8 mouse cellular contexts compared by ENCODE assay signal in the genomic region with DNA sequence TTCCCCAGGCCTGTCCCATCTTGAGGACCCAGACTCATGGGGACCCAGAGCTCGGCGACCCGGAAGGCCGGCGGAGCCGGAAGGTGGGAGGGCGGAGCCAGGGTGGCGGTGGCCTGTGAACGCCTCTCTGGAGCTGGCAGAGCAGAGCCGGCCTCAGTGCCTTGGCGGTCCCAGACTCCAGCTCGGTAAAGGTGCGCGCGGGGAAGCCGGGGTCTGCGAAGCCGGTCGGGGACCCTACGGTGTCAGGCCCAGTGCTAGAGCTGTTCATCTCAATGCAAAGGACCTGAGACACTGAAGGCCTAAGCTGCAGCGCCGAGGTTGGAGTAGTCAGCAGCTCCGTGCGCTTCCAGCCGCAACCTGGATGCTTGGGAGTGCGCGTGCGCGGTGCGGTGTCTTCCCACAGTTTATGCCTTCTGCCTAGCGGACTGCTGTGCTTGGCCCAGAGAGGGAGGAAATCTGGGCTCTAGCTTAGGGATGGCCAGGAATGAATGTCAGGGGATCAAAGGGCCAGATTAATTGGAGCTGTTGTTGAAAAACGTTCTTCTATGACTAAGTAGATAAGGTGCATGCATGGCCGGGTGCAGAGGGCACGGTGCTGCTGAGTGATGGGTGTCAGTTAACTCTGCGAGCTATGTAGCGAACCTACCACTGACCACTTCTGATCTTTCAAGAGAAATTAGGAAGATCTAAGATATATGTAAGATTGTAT. TPM values are rescaled to one million over a fixed set of nuclear protein-coding genes. Genes with fewer than 3 reads are reported as not detected.
DNase-seq lines count a peak whose midpoint lies in the region; ATAC-seq and TF ChIP-seq lines count a peak whose summit lies in the region.

No protein-coding gene starts in this region.

- no peaks in the 10 kb centered on the region for H3K9me3 ChIP-seq in embryonic facial prominence, embryonic 15.5 days (replicated peaks)
- H3K9me3 ChIP-seq in kidney, embryonic 14.5 days (ENCODE audit: control insufficient read depth, low read length) = no peaks in the 10 kb centered on the region
- no peaks in the 10 kb centered on the region for H3K9me3 ChIP-seq in limb, embryonic 14.5 days (ENCODE audit: control insufficient read depth, low read length)
- H3K9me3 ChIP-seq in midbrain, embryonic 16.5 days (replicated peaks; ENCODE audit: control insufficient read depth, low read length, poor library complexity, severe bottlenecking) = no peaks in the 10 kb centered on the region

- peak overlapping the region; percentile 83 for H3K4me3 ChIP-seq in bone marrow, adult 2 months (replicated peaks; ENCODE audit: control insufficient read depth, low read depth, low read length)
- H3K4me3 ChIP-seq in embryonic facial prominence, embryonic 15.5 days (replicated peaks) = peak overlapping the region; percentile 74
- peak overlapping the region; percentile 58 for H3K4me3 ChIP-seq in kidney, embryonic 14.5 days (ENCODE audit: low read length)
- peak overlapping the region; percentile 53 for H3K4me3 ChIP-seq in limb, embryonic 14.5 days (replicated peaks; ENCODE audit: low read length)
- H3K4me3 ChIP-seq in midbrain, embryonic 16.5 days (ENCODE audit: low read depth, low read length) = peak overlapping the region; percentile 56

- TF ChIP-seq CTCF in bone marrow, adult 2 months (IDR thresholded peaks at IDR 0.05; ENCODE audit: control insufficient read depth, insufficient read depth, low read length) = no peak

- DNase-seq in 416B (ENCODE audit: low read depth) = peak; percentile 79
- peak; percentile 85 to 88 for DNase-seq in heart, adult 9 months (ENCODE audit: low spot score in 2 of 2)
- peak; percentile 90 for DNase-seq in limb, embryonic 14.5 days (ENCODE audit: low spot score)
- DNase-seq in spleen, postnatal 14 days (ENCODE audit: low spot score in 2 of 2) = peak; percentile 65 to 74

- peak overlapping the region; percentile 68 for H3K9ac ChIP-seq in embryonic facial prominence, embryonic 15.5 days
- peak overlapping the region; percentile 72 for H3K9ac ChIP-seq in kidney, embryonic 14.5 days (ENCODE audit: low read depth, low read length)
- H3K9ac ChIP-seq in limb, embryonic 14.5 days (ENCODE audit: low read depth, low read length, severe bottlenecking) = peak overlapping the region; percentile 65
- peak overlapping the region; percentile 81 for H3K9ac ChIP-seq in midbrain, embryonic 16.5 days (ENCODE audit: low read depth, low read length)

- peaks cover 8% of the 10 kb centered on the region for H3K4me1 ChIP-seq in bone marrow, adult 2 months (ENCODE audit: control insufficient read depth, insufficient read depth, low read length)
- H3K4me1 ChIP-seq in embryonic facial prominence, embryonic 15.5 days = peaks cover 15% of the 10 kb centered on the region
- H3K4me1 ChIP-seq in kidney, embryonic 14.5 days (ENCODE audit: control insufficient read depth, insufficient read depth, low read length) = 0 out of 2 replicates have a peak, but pooled peaks cover 3% of the 10 kb centered on the region
- H3K4me1 ChIP-seq in limb, embryonic 14.5 days (ENCODE audit: control insufficient read depth, insufficient read depth, low read length) = peaks cover 11% of the 10 kb centered on the region
- H3K4me1 ChIP-seq in midbrain, embryonic 16.5 days (ENCODE audit: control insufficient read depth, insufficient read depth, low read length) = peaks cover 14% of the 10 kb centered on the region

- peak; percentile 88 for ATAC-seq in embryonic facial prominence, embryonic 15.5 days (ENCODE audit: insufficient number of reproducible peaks, low FRiP score, low TSS enrichment, low read depth)
- peak; percentile 92 for ATAC-seq in kidney, embryonic 14.5 days (ENCODE audit: low FRiP score, low TSS enrichment)
- peak; percentile 91 for ATAC-seq in limb, embryonic 14.5 days (ENCODE audit: low FRiP score, low read depth)
- peak; percentile 95 for ATAC-seq in midbrain, embryonic 16.5 days

- no peaks in the 10 kb centered on the region for H3K36me3 ChIP-seq in embryonic facial prominence, embryonic 15.5 days
- H3K36me3 ChIP-seq in kidney, embryonic 14.5 days (ENCODE audit: control insufficient read depth, insufficient read depth, low read length) = no peaks in the 10 kb centered on the region
- no peaks in the 10 kb centered on the region; the same call in 1 of the 2 replicates for H3K36me3 ChIP-seq in limb, embryonic 14.5 days (ENCODE audit: control insufficient read depth, insufficient read depth, low read length)
- no peaks in the 10 kb centered on the region for H3K36me3 ChIP-seq in midbrain, embryonic 16.5 days (ENCODE audit: control insufficient read depth, insufficient read depth, low read length)

- WGBS in bone marrow, adult 2 months = 1% methylated on average over 36 of the region's 36 CpGs
- 6% methylated on average over 36 of the region's 36 CpGs for WGBS in embryonic facial prominence, embryonic 15.5 days
- WGBS in kidney, embryonic 14.5 days = 6% methylated on average over 29 of the region's 36 CpGs
- WGBS in limb, embryonic 14.5 days = 5% methylated on average over 36 of the region's 36 CpGs
- WGBS in midbrain, embryonic 16.5 days = 5% methylated on average over 36 of the region's 36 CpGs

- peak overlapping the region; percentile 93 for H3K27ac ChIP-seq in bone marrow, adult 2 months (ENCODE audit: control insufficient read depth, insufficient read depth, low read depth, low read length, poor library complexity)
- H3K27ac ChIP-seq in embryonic facial prominence, embryonic 15.5 days (replicated peaks) = peak overlapping the region; percentile 92
- H3K27ac ChIP-seq in kidney, embryonic 14.5 days (ENCODE audit: low read depth, low read length) = peak overlapping the region; percentile 68
- peak overlapping the region; percentile 71 for H3K27ac ChIP-seq in limb, embryonic 14.5 days (replicated peaks; ENCODE audit: low read depth, low read length)
- H3K27ac ChIP-seq in midbrain, embryonic 16.5 days (ENCODE audit: low read length) = peak overlapping the region; percentile 92

- TF ChIP-seq POLR2A in bone marrow, adult 2 months (IDR thresholded peaks at IDR 0.05; ENCODE audit: borderline replicate concordance, control insufficient read depth, low read depth, low read length) = peak; percentile 67; the same call in 1 of the 2 replicates
- peak; percentile 53; the same call in 1 of the 2 replicates for TF ChIP-seq POLR2A in limb, embryonic 14.5 days (IDR thresholded peaks at IDR 0.05; ENCODE audit: borderline replicate concordance, extremely low read depth, insufficient read depth, insufficient read length)

- no peaks in the 10 kb centered on the region for H3K27me3 ChIP-seq in embryonic facial prominence, embryonic 15.5 days
- no peaks in the 10 kb centered on the region for H3K27me3 ChIP-seq in kidney, embryonic 14.5 days (ENCODE audit: control insufficient read depth, insufficient read depth, low read length)
- H3K27me3 ChIP-seq in limb, embryonic 14.5 days (ENCODE audit: control insufficient read depth, insufficient read depth, low read length) = no peaks in the 10 kb centered on the region
- no peaks in the 10 kb centered on the region for H3K27me3 ChIP-seq in midbrain, embryonic 16.5 days (ENCODE audit: control insufficient read depth, insufficient read depth, low read depth, low read length)

- peak overlapping the region; percentile 93 for H3K4me2 ChIP-seq in embryonic facial prominence, embryonic 15.5 days (replicated peaks)
- peak overlapping the region; percentile 90 for H3K4me2 ChIP-seq in kidney, embryonic 14.5 days (replicated peaks; ENCODE audit: low read depth, low read length)
- H3K4me2 ChIP-seq in limb, embryonic 14.5 days (replicated peaks; ENCODE audit: low read depth, low read length, severe bottlenecking) = peak overlapping the region; percentile 92
- peak overlapping the region; percentile 91 for H3K4me2 ChIP-seq in midbrain, embryonic 16.5 days (ENCODE audit: low read length)

RNA-seq across cellular contexts. Expression of gene 1600014C10Rik, which starts 0.8 kb away (rescaled TPM):
- polyA plus RNA-seq in bone marrow, adult 2 months (2011; ENCODE audit: insufficient read depth, insufficient read length, low replicate concordance, missing spikeins) = 15.1 and 22.2 TPM in 2 replicates
- polyA plus RNA-seq in embryonic facial prominence, embryonic 15.5 days (2015; fragmentation: Nextera tagmentation; extraction: Ambion mirVana) = 18.4 and 19.6 TPM in 2 replicates
- 12.0 and 16.6 TPM in 2 replicates for polyA plus RNA-seq in kidney, embryonic 14.5 days (2014; fragmentation: Nextera tagmentation; extraction: Ambion mirVana)
- polyA plus RNA-seq in limb, embryonic 14.5 days (2012; rRNA removed) = 11.4 and 12.4 TPM in 2 replicates
- polyA plus RNA-seq in limb, embryonic 14.5 days (2014; fragmentation: Nextera tagmentation; extraction: Ambion mirVana) = 15.8 and 17.6 TPM in 2 replicates
- 33.4 and 36.2 TPM in 2 replicates for polyA plus RNA-seq in midbrain, embryonic 16.5 days (2015; fragmentation: Nextera tagmentation; extraction: Ambion mirVana)

RNA-seq across cellular contexts. Expression of gene Plekhf1, which starts 44.0 kb away (rescaled TPM):
- polyA plus RNA-seq in bone marrow, adult 2 months (2011; ENCODE audit: insufficient read depth, insufficient read length, low replicate concordance, missing spikeins) = 0.61 and 1.1 TPM in 2 replicates
- polyA plus RNA-seq in embryonic facial prominence, embryonic 15.5 days (2015; fragmentation: Nextera tagmentation; extraction: Ambion mirVana) = 4.8 and 5.3 TPM in 2 replicates
- 3.8 and 4.9 TPM in 2 replicates for polyA plus RNA-seq in kidney, embryonic 14.5 days (2014; fragmentation: Nextera tagmentation; extraction: Ambion mirVana)
- 3.4 and 3.8 TPM in 2 replicates for polyA plus RNA-seq in limb, embryonic 14.5 days (2012; rRNA removed)
- polyA plus RNA-seq in limb, embryonic 14.5 days (2014; fragmentation: Nextera tagmentation; extraction: Ambion mirVana) = 3.8 and 4.2 TPM in 2 replicates
- 0.26 and 0.49 TPM in 2 replicates for polyA plus RNA-seq in midbrain, embryonic 16.5 days (2015; fragmentation: Nextera tagmentation; extraction: Ambion mirVana)

Comparison
In these comparisons a context has a peak if more than half of its experiments do, and no peak if none do; other contexts are left out.
1. Peak in every context shown above with its lines: DNase-seq, ATAC-seq, H3K4me3 ChIP-seq and H3K27ac ChIP-seq.